Mouse (Mus musculus): ENCODE data around the gene Slc8b1. TPM values are rescaled to one million over a fixed set of nuclear protein-coding genes. Genes with fewer than 3 reads are reported as not detected.

Gene Slc8b1
- polyA plus RNA-seq, 1 experiment from 2014 or later: 3.5 TPM

DNA sequence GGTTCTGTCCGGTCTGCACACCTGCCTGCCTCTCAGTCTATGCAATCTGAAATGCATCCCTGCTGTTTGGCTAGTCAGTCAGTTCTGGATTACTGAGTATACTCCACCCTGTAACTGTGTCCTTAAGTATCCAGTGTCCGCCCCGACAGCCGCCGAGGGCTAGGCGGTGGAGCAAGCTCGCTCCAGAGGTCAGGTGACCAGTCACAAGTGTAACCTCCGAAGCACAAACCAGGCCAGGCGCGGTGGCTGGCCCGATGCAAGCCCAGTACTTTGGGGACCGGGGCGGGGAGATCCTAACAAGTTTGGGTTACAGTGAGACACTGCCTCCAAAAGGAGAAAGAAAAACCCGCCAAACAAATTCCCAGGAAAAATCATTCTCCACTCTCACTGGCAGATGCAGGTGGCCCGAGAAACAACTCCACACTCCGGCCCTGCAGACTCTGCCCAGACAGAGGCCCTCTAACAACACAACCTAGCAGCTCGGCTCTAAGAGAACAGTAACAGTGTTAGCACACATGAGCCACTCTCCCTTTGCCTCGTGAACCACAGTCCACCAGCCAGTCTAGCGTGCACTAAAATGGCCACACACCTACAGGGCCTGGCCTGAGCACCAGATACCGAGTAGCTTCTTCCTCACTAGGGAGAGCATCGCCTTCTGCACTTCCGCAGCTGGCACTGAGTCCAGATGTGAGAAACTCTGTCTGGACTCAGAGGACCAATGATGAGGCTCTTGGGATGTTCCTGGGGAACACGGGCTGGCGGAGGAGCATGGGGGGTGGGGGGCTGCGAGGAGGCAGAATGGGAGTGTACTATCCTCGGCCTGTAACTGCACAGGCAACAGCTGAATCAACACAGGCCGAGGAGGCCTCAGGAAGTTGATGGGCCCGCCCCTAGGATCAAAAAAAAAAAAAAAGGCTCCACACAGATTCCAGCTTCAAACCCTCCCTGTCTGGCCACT lies 52.3 kb downstream of the Slc8b1 start:
- peak; percentile 54 for ATAC-seq (ENCODE audit: low read depth)
- DNase-seq (ENCODE audit: low spot score): peak; percentile 92
- peak overlapping the region; percentile 35; the same call in 1 of the 2 replicates for H3K9ac ChIP-seq (ENCODE audit: low read depth, low read length)
- no peaks in the 10 kb centered on the region for H3K9me3 ChIP-seq (ENCODE audit: control insufficient read depth, low read length)
- H3K4me2 ChIP-seq (ENCODE audit: low read depth, low read length): peak overlapping the region; percentile 34
- 29% methylated on average over 28 of the region's 28 CpGs for WGBS
- peak overlapping the region; percentile 89 for H3K27ac ChIP-seq (replicated peaks; ENCODE audit: low read depth, low read length)
- no peaks in the 10 kb centered on the region for H3K36me3 ChIP-seq (ENCODE audit: control insufficient read depth, insufficient read depth, low read length)
- H3K27me3 ChIP-seq (replicated peaks; ENCODE audit: control insufficient read depth, insufficient read depth, low read length): no peaks in the 10 kb centered on the region
- no peak overlapping the region for H3K4me3 ChIP-seq (ENCODE audit: low read depth, low read length)
- H3K4me1 ChIP-seq (ENCODE audit: control insufficient read depth, insufficient read depth, low read length): peaks cover 85% of the 10 kb centered on the region

DNA sequence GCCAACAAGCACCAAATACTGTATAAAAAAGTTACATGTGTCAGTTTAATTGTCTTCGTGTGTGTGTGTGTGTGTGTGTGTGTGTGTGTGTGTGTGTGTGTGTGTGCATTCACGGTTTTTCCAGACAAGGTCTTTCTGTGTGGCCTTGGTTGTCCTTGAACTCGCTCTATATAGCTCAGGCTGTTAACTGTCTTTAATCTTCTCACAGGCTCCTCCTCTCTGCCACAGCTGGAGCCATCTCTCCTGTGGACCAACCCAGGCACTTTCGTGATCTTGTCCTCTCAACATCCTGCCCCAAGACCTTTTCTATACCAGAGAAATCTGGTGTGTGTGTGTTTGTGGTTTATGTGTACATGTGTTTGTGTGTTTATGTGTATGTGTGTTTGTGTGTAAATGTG lies 52.9 kb downstream of the Slc8b1 start:
- WGBS: 44% methylated on average over 3 of the region's 4 CpGs
- H3K27me3 ChIP-seq (replicated peaks; ENCODE audit: control insufficient read depth, insufficient read depth, low read length): no peaks in the 10 kb centered on the region
- ATAC-seq (ENCODE audit: low read depth) (no peak), DNase-seq (ENCODE audit: low spot score) (no peak)
- peaks cover 85% of the 10 kb centered on the region for H3K4me1 ChIP-seq (ENCODE audit: control insufficient read depth, insufficient read depth, low read length)
- no peak overlapping the region for H3K4me3 ChIP-seq (ENCODE audit: low read depth, low read length)
- no peaks in the 10 kb centered on the region for H3K9me3 ChIP-seq (ENCODE audit: control insufficient read depth, low read length)
- peak overlapping the region; percentile 35; the same call in 1 of the 2 replicates for H3K9ac ChIP-seq (ENCODE audit: low read depth, low read length)
- no peak overlapping the region for H3K4me2 ChIP-seq (ENCODE audit: low read depth, low read length)
- no peaks in the 10 kb centered on the region for H3K36me3 ChIP-seq (ENCODE audit: control insufficient read depth, insufficient read depth, low read length)
- H3K27ac ChIP-seq (replicated peaks; ENCODE audit: low read depth, low read length): peak overlapping the region; percentile 89

- ATAC-seq (ENCODE audit: low read depth) (no peak), DNase-seq (ENCODE audit: low spot score) (no peak)
- no peaks in the 10 kb centered on the region for H3K27me3 ChIP-seq (replicated peaks; ENCODE audit: control insufficient read depth, insufficient read depth, low read length)
- H3K4me1 ChIP-seq (ENCODE audit: control insufficient read depth, insufficient read depth, low read length): peaks cover 74% of the 10 kb centered on the region
- WGBS: 28% methylated on average over 15 of the region's 15 CpGs
- no peaks in the 10 kb centered on the region for H3K36me3 ChIP-seq (ENCODE audit: control insufficient read depth, insufficient read depth, low read length)
- peak overlapping the region; percentile 92 for H3K27ac ChIP-seq (replicated peaks; ENCODE audit: low read depth, low read length)
- no peaks in the 10 kb centered on the region for H3K9me3 ChIP-seq (ENCODE audit: control insufficient read depth, low read length)
- H3K4me3 ChIP-seq (ENCODE audit: low read depth, low read length): no peak overlapping the region
- H3K9ac ChIP-seq (ENCODE audit: low read depth, low read length): peak overlapping the region; percentile 22; the same call in 1 of the 2 replicates
- H3K4me2 ChIP-seq (ENCODE audit: low read depth, low read length): 0 out of 2 replicates have a peak overlapping the region, but pooled peaks have one; percentile 3
Observed at GRCm38 (mm10) chr5:120565171-120565905, 54.4 kb downstream of the Slc8b1 start.

- ATAC-seq (ENCODE audit: low read depth) (peak; percentile 54; the same call in 1 of the 2 replicates), DNase-seq (ENCODE audit: low spot score) (peak; percentile 87)
- H3K9ac ChIP-seq (ENCODE audit: low read depth, low read length): no peak overlapping the region; the same call in 1 of the 2 replicates
- no peak overlapping the region for H3K4me2 ChIP-seq (ENCODE audit: low read depth, low read length)
- no peaks in the 10 kb centered on the region for H3K9me3 ChIP-seq (ENCODE audit: control insufficient read depth, low read length)
- 34% methylated on average over 5 of the region's 5 CpGs for WGBS
- peaks cover 74% of the 10 kb centered on the region for H3K4me1 ChIP-seq (ENCODE audit: control insufficient read depth, insufficient read depth, low read length)
- H3K27ac ChIP-seq (replicated peaks; ENCODE audit: low read depth, low read length): peak overlapping the region; percentile 92
- no peaks in the 10 kb centered on the region for H3K27me3 ChIP-seq (replicated peaks; ENCODE audit: control insufficient read depth, insufficient read depth, low read length)
- H3K4me3 ChIP-seq (ENCODE audit: low read depth, low read length): no peak overlapping the region
- no peaks in the 10 kb centered on the region for H3K36me3 ChIP-seq (ENCODE audit: control insufficient read depth, insufficient read depth, low read length)
Observed at GRCm38 (mm10) chr5:120566101-120566500, 55.1 kb downstream of the Slc8b1 start.

GRCm38 (mm10) chr5:120566681-120567252 lies 55.8 kb downstream of the Slc8b1 start:
- H3K27ac ChIP-seq (replicated peaks; ENCODE audit: low read depth, low read length): peak overlapping the region; percentile 92
- no peaks in the 10 kb centered on the region for H3K36me3 ChIP-seq (ENCODE audit: control insufficient read depth, insufficient read depth, low read length)
- H3K4me1 ChIP-seq (ENCODE audit: control insufficient read depth, insufficient read depth, low read length): peaks cover 79% of the 10 kb centered on the region
- DNase-seq (ENCODE audit: low spot score) (peak; percentile 36), ATAC-seq (ENCODE audit: low read depth) (no peak)
- no peak overlapping the region for H3K4me3 ChIP-seq (ENCODE audit: low read depth, low read length)
- H3K27me3 ChIP-seq (replicated peaks; ENCODE audit: control insufficient read depth, insufficient read depth, low read length): no peaks in the 10 kb centered on the region
- WGBS: 48% methylated on average over 9 of the region's 9 CpGs
- no peaks in the 10 kb centered on the region for H3K9me3 ChIP-seq (ENCODE audit: control insufficient read depth, low read length)
- H3K4me2 ChIP-seq (ENCODE audit: low read depth, low read length): peak overlapping the region; percentile 22
- H3K9ac ChIP-seq (ENCODE audit: low read depth, low read length): peak overlapping the region; percentile 32; the same call in 1 of the 2 replicates

DNA sequence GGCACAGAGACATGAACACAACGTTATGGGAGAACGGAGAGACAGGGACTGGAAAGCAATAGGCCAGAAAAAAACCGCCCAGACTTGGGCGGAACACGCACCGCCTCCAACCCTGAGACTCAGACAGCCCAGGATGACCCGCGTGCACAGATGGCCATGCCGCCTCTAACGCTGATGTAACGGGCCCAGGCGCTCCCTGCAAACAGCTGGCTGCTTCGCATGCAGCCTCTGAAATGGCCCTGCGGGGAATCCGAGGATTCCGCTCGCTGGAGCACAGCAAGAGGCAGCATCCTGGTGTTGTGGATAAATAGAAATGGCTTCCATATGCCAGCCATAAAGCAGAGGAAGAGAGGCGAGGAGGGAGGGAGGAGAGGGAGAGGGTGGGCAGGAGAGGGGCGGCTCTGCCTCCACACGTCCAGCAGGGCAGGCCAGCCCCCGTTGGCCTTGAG lies 56.3 kb downstream of the Slc8b1 start:
- Histone ChIP-seq H3K4me2 (ENCODE audit: low read depth, low read length) (peak overlapping the region; percentile 22), H3K9me3 (ENCODE audit: control insufficient read depth, low read length) (no peaks in the 10 kb centered on the region), H3K4me1 (ENCODE audit: control insufficient read depth, insufficient read depth, low read length) (peaks cover 79% of the 10 kb centered on the region), H3K36me3 (ENCODE audit: control insufficient read depth, insufficient read depth, low read length) (no peaks in the 10 kb centered on the region), H3K9ac (ENCODE audit: low read depth, low read length) (peak overlapping the region; percentile 32; the same call in 1 of the 2 replicates), H3K4me3 (ENCODE audit: low read depth, low read length) (no peak overlapping the region), H3K27ac (replicated peaks; ENCODE audit: low read depth, low read length) (peak overlapping the region; percentile 92), H3K27me3 (replicated peaks; ENCODE audit: control insufficient read depth, insufficient read depth, low read length) (no peaks in the 10 kb centered on the region)
- ATAC-seq (ENCODE audit: low read depth) (peak; percentile 65), DNase-seq (ENCODE audit: low spot score) (peak; percentile 91)
- 15% methylated on average over 21 of the region's 21 CpGs for whole genome bisulfite sequencing

GRCm38 (mm10) chr5:120567761-120568211 lies 56.8 kb downstream of the Slc8b1 start:
- peak; percentile 65 for DNase-seq (ENCODE audit: low spot score)
- H3K4me1 ChIP-seq (ENCODE audit: control insufficient read depth, insufficient read depth, low read length): peaks cover 77% of the 10 kb centered on the region
- H3K9ac ChIP-seq (ENCODE audit: low read depth, low read length): peak overlapping the region; percentile 21; the same call in 1 of the 2 replicates
- no peaks in the 10 kb centered on the region for H3K27me3 ChIP-seq (replicated peaks; ENCODE audit: control insufficient read depth, insufficient read depth, low read length)
- H3K9me3 ChIP-seq (ENCODE audit: control insufficient read depth, low read length): no peaks in the 10 kb centered on the region
- 32% methylated on average over 14 of the region's 14 CpGs for WGBS
- no peak for ATAC-seq (ENCODE audit: low read depth)
- peak overlapping the region; percentile 22 for H3K4me2 ChIP-seq (ENCODE audit: low read depth, low read length)
- no peak overlapping the region for H3K4me3 ChIP-seq (ENCODE audit: low read depth, low read length)
- peak overlapping the region; percentile 92 for H3K27ac ChIP-seq (replicated peaks; ENCODE audit: low read depth, low read length)
- no peaks in the 10 kb centered on the region for H3K36me3 ChIP-seq (ENCODE audit: control insufficient read depth, insufficient read depth, low read length)

- H3K4me2 ChIP-seq (ENCODE audit: low read depth, low read length): peak overlapping the region; percentile 25; the same call in 1 of the 2 replicates
- ATAC-seq (ENCODE audit: low read depth): no peak
- DNase-seq (ENCODE audit: low spot score): peak; percentile 60
- peaks cover 72% of the 10 kb centered on the region for H3K4me1 ChIP-seq (ENCODE audit: control insufficient read depth, insufficient read depth, low read length)
- WGBS: 47% methylated on average over 9 of the region's 9 CpGs
- H3K36me3 ChIP-seq (ENCODE audit: control insufficient read depth, insufficient read depth, low read length): no peaks in the 10 kb centered on the region
- peak overlapping the region; percentile 21; the same call in 1 of the 2 replicates for H3K9ac ChIP-seq (ENCODE audit: low read depth, low read length)
- no peaks in the 10 kb centered on the region for H3K9me3 ChIP-seq (ENCODE audit: control insufficient read depth, low read length)
- H3K27ac ChIP-seq (replicated peaks; ENCODE audit: low read depth, low read length): peak overlapping the region; percentile 92
- H3K27me3 ChIP-seq (replicated peaks; ENCODE audit: control insufficient read depth, insufficient read depth, low read length): no peaks in the 10 kb centered on the region
- H3K4me3 ChIP-seq (ENCODE audit: low read depth, low read length): no peak overlapping the region
Observed at GRCm38 (mm10) chr5:120568336-120568768, 57.4 kb downstream of the Slc8b1 start.
